Mouse (Mus musculus) heart, embryonic 12.5 days (tissue): ENCODE measurements at regions not wholly inside any gene's neighbourhood (a gene's known extent, or its start where the extent isn't known, plus 50 kb on each side); places are given as distances from the start of the nearest gene placed in this dataset.
A peak's percentile ranks its signal among the peaks of the same experiment; 100 is the strongest.

Source experiments
- ATAC-seq: fragments of 200-750 bp; cut with Nextera tagmentation; 2 replicates; pipeline ENCODE4 v1.8.0; 2017; ENCODE audit warnings: moderate TSS enrichment, moderate library complexity; ENCODE audit not compliant: insufficient number of reproducible peaks, low FRiP score
- H3K27ac ChIP-seq: fragments of 300-500 bp; sonication (generic); 2 replicates; pipeline ENCODE4 v1.5.1; 2016; ENCODE audit warnings: mild to moderate bottlenecking, moderate library complexity; ENCODE audit not compliant: poor library complexity, severe bottlenecking
- H3K27me3 ChIP-seq: fragments of 300-500 bp; sonication (generic); replicated peaks from 2 replicates; pipeline ENCODE4 v1.6.1; 2016; ENCODE audit warnings: mild to moderate bottlenecking, moderate library complexity
- H3K36me3 ChIP-seq: fragments of 300-500 bp; sonication (generic); 2 replicates; pipeline ENCODE4 v1.6.1; 2016; ENCODE audit warnings: mild to moderate bottlenecking, moderate library complexity
- H3K4me1 ChIP-seq: fragments of 300-500 bp; sonication (generic); replicated peaks from 2 replicates; pipeline ENCODE4 v1.6.1; 2016; ENCODE audit warnings: mild to moderate bottlenecking
- H3K4me2 ChIP-seq: fragments of 300-500 bp; sonication (generic); 2 replicates; pipeline ENCODE4 v1.6.1; 2016; ENCODE audit warnings: mild to moderate bottlenecking, moderate library complexity
- H3K4me3 ChIP-seq: fragments of 300-500 bp; sonication (generic); 2 replicates; pipeline ENCODE4 v1.5.1; 2016; ENCODE audit warnings: mild to moderate bottlenecking
- H3K9ac ChIP-seq: fragments of 300-500 bp; sonication (generic); 2 replicates; pipeline ENCODE4 v1.6.1; 2016; ENCODE audit warnings: mild to moderate bottlenecking, moderate library complexity
- H3K9me3 ChIP-seq: fragments of 300-500 bp; sonication (generic); replicated peaks from 2 replicates; pipeline ENCODE4 v1.6.1; 2016; ENCODE audit warnings: mild to moderate bottlenecking, moderate library complexity
- WGBS: fragments of 180-500 bp; shearing (Covaris S2); methylation state at CpG from one replicate; pipeline ENCODE4 v1.1.7; 2016; 5-methylcytosine and 5-hydroxymethylcytosine counted together

DNA sequence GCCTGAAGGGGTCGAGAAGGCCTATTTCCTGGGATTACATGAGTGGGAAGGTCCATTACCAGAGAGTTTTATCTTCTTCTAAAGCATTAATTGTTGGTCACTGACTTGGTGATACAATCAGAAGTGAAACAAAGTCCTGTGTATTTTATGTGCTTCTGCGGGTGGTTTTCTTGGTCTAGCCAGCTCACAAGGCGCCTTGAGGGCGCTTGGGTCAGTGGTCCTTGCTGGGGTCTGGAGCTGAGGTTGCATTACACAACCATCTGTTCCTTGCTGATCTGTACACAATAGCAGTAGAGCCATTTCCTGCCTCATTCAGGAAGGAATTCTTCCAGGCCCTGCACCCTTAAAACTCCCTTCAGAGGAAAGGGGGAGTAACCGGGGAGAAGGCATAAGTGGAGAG is 116.9 kb upstream of the Neo1 start:
- Histone ChIP-seq H3K4me1 (no peaks in the 10 kb centered on the region), H3K36me3 (no peaks in the 10 kb centered on the region), H3K27ac (no peak overlapping the region), H3K27me3 (no peaks in the 10 kb centered on the region), H3K9ac (no peak overlapping the region), H3K4me2 (no peak overlapping the region), H3K9me3 (no peaks in the 10 kb centered on the region), H3K4me3 (no peak overlapping the region)
- 62% methylated on average over 5 of the region's 5 CpGs for WGBS
- no peak for ATAC-seq

DNA sequence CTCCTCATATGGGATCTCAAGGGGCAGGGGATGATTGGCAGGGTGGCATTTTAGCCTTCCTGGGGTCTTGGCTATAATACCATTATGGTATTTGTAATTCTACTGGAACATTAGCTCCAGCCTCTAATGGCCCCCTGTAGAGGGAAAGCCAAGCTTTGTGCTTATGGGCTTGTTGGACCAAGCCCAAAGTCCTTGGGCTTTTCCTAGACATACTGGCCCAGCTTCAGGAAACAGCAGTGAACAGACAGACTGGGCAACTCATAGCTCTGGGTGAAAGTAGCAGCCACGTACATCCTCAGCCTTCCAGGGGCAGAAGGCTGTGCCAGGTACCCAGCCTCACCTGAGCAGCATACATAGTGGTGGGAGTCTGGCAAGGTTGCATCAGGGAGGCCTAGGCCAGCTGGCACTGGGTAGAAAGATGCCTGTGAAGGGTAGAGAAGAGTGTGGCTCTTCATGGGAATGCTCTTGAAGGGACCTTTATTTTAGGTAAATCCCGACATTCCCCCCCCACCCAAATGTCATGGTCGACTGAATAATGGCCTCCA is 108.1 kb upstream of the Neo1 start:
- ATAC-seq, result no peak
- no peaks in the 10 kb centered on the region for H3K9me3 ChIP-seq
- WGBS, result 71% methylated on average over 3 of the region's 3 CpGs
- no peak overlapping the region for H3K27ac ChIP-seq
- no peak overlapping the region for H3K4me3 ChIP-seq
- no peaks in the 10 kb centered on the region for H3K4me1 ChIP-seq
- 0 out of 2 replicates have a peak, but pooled peaks cover 4% of the 10 kb centered on the region for H3K27me3 ChIP-seq
- H3K36me3 ChIP-seq, result no peaks in the 10 kb centered on the region
- no peak overlapping the region for H3K9ac ChIP-seq
- no peak overlapping the region for H3K4me2 ChIP-seq

DNA sequence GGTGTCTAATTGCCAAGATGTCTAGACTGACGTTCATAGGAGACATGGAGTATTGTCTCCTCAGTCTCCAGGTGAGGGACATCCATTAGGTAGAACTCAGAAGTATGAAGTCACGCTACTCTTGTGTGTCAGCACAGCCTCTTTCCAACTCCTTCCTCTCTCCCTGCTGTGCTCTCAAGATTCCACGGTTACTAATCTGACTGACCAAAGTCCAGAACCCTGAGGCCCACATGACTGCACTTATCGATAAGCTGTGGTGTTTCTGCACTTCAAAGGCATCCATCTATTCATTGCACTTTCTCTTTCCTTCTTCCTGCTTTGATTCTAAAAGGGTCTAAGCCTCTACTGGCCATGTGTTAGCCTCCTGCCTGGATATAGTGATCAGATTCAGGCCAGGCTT is 107.4 kb upstream of the Neo1 start:
- Histone ChIP-seq H3K4me1 (no peaks in the 10 kb centered on the region), H3K4me3 (no peak overlapping the region), H3K36me3 (no peaks in the 10 kb centered on the region), H3K27ac (no peak overlapping the region), H3K27me3 (0 out of 2 replicates have a peak, but pooled peaks cover 4% of the 10 kb centered on the region), H3K9ac (no peak overlapping the region), H3K9me3 (no peaks in the 10 kb centered on the region), H3K4me2 (no peak overlapping the region)
- ATAC-seq, result no peak
- 68% methylated on average over 4 of the region's 4 CpGs for WGBS

DNA sequence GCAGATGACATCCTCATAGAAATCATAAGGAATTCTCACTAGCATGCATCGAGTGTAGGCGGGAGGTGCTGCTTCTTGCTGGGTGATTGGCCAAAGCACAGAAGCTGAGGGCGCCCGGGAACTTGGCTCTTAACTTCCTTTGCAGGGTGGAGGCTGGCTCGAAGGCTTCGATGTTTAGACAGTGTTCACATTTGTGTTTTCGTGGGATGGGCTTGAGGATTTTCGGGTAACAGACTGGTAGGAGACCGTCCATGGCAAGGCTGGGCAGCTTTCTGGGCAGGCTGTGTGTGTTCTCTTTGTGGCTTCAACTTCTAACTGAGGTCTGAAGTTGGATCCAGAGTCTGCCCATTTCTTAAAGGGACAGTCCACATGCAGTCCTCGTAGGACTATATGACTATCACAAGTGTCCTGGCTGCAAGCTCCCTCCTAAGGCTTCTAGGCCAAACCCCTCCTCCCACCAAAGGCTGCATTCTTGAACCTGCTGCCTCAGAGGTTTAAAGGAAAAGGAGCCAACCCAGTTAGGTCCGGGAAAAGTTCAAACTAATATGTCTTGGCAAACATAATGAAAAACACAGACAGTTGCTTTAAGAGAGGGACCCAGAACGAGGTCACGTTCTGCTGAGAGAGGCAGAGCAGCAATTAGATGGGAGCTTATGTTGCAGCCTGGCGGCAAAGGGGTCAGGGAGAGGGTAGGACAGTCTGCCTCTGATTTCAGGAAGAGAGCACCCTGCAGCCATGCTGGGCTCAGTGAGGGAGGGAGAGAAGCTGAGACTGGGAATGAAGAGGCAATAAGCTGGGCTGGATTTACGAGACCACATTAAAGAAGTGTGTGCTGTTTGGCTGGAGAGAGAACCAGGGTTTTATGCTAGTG is 98.2 kb upstream of the Neo1 start:
- Histone ChIP-seq H3K27ac (no peak overlapping the region), H3K4me1 (peaks cover 16% of the 10 kb centered on the region; the same call in 1 of the 2 replicates), H3K27me3 (no peaks in the 10 kb centered on the region), H3K4me3 (peak overlapping the region; percentile 11; the same call in 1 of the 2 replicates), H3K9ac (no peak overlapping the region), H3K36me3 (no peaks in the 10 kb centered on the region), H3K4me2 (peak overlapping the region; percentile 51), H3K9me3 (no peaks in the 10 kb centered on the region)
- ATAC-seq, result no peak
- WGBS, result 37% methylated on average over 15 of the region's 15 CpGs

- H3K4me2 ChIP-seq, result no peak overlapping the region
- H3K27ac ChIP-seq, result no peak overlapping the region
- H3K9me3 ChIP-seq, result no peaks in the 10 kb centered on the region
- H3K36me3 ChIP-seq, result no peaks in the 10 kb centered on the region
- no peak overlapping the region for H3K9ac ChIP-seq
- no peaks in the 10 kb centered on the region for H3K27me3 ChIP-seq
- ATAC-seq, result no peak
- WGBS, result 81% methylated on average over 9 of the region's 9 CpGs
- H3K4me1 ChIP-seq, result peaks cover 15% of the 10 kb centered on the region; the same call in 1 of the 2 replicates
- H3K4me3 ChIP-seq, result no peak overlapping the region
Measured at GRCm38 (mm10) chr9:59129699-59130340, 93.6 kb upstream of the Neo1 start.

GRCm38 (mm10) chr9:59129252-59129651 is 93.0 kb upstream of the Neo1 start:
- no peak overlapping the region for H3K27ac ChIP-seq
- H3K4me2 ChIP-seq, result no peak overlapping the region
- 83% methylated on average over 1 of the region's 1 CpGs for WGBS
- H3K9ac ChIP-seq, result no peak overlapping the region
- ATAC-seq, result no peak
- no peaks in the 10 kb centered on the region for H3K9me3 ChIP-seq
- no peak overlapping the region for H3K4me3 ChIP-seq
- H3K4me1 ChIP-seq, result peaks cover 10% of the 10 kb centered on the region; the same call in 1 of the 2 replicates
- H3K27me3 ChIP-seq, result no peaks in the 10 kb centered on the region
- no peaks in the 10 kb centered on the region for H3K36me3 ChIP-seq

DNA sequence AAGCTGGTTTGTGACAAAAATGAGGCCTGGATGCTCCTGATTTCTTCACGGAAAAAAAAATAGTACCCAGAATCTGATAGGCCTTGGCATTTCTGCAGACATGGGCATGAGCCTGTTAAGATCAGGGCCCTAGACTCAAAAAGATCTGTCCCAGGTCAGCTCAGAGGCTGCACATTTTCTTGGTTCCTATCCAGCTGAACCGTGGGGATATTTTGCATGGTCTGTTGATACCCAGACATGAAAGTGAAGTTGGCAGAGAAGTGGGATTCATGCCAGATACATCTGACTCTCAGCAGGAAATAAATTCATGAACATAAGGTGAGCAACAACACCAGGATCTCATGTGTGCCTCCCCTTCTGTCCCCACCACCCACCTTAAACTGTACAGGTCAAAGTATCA is 91.8 kb upstream of the Neo1 start:
- ATAC-seq, result no peak
- Histone ChIP-seq H3K4me1 (no peaks in the 10 kb centered on the region), H3K4me3 (no peak overlapping the region), H3K4me2 (no peak overlapping the region), H3K9me3 (no peaks in the 10 kb centered on the region), H3K36me3 (no peaks in the 10 kb centered on the region), H3K27me3 (no peaks in the 10 kb centered on the region), H3K27ac (no peak overlapping the region), H3K9ac (no peak overlapping the region)
- 62% methylated on average over 2 of the region's 2 CpGs for WGBS

- no peaks in the 10 kb centered on the region for H3K9me3 ChIP-seq
- no peaks in the 10 kb centered on the region for H3K27me3 ChIP-seq
- 76% methylated on average over 6 of the region's 6 CpGs for WGBS
- H3K4me3 ChIP-seq, result no peak overlapping the region
- H3K4me1 ChIP-seq, result no peaks in the 10 kb centered on the region
- H3K9ac ChIP-seq, result no peak overlapping the region
- ATAC-seq, result no peak
- H3K27ac ChIP-seq, result no peak overlapping the region
- H3K36me3 ChIP-seq, result no peaks in the 10 kb centered on the region
- H3K4me2 ChIP-seq, result no peak overlapping the region
Measured at GRCm38 (mm10) chr9:59125886-59126285, 89.6 kb upstream of the Neo1 start.

- no peak for ATAC-seq
- 33% methylated on average over 2 of the region's 2 CpGs for WGBS
- no peaks in the 10 kb centered on the region for H3K9me3 ChIP-seq
- H3K27ac ChIP-seq, result no peak overlapping the region
- H3K4me3 ChIP-seq, result no peak overlapping the region
- H3K4me2 ChIP-seq, result no peak overlapping the region
- H3K36me3 ChIP-seq, result no peaks in the 10 kb centered on the region
- 0 out of 2 replicates have a peak, but pooled peaks cover 6% of the 10 kb centered on the region for H3K27me3 ChIP-seq
- no peaks in the 10 kb centered on the region for H3K4me1 ChIP-seq
- H3K9ac ChIP-seq, result no peak overlapping the region
Measured at GRCm38 (mm10) chr9:59116561-59116960, 80.3 kb upstream of the Neo1 start.

GRCm38 (mm10) chr9:59113859-59114258 is 77.6 kb upstream of the Neo1 start:
- H3K4me1 ChIP-seq, result no peaks in the 10 kb centered on the region
- 0 out of 2 replicates have a peak, but pooled peaks cover 6% of the 10 kb centered on the region for H3K27me3 ChIP-seq
- H3K4me2 ChIP-seq, result no peak overlapping the region
- H3K36me3 ChIP-seq, result no peaks in the 10 kb centered on the region
- WGBS, result 64% methylated on average over 4 of the region's 4 CpGs
- no peak overlapping the region for H3K27ac ChIP-seq
- no peak for ATAC-seq
- no peak overlapping the region for H3K9ac ChIP-seq
- no peak overlapping the region for H3K4me3 ChIP-seq
- H3K9me3 ChIP-seq, result no peaks in the 10 kb centered on the region

- ATAC-seq, result no peak
- H3K9ac ChIP-seq, result no peak overlapping the region
- H3K36me3 ChIP-seq, result no peaks in the 10 kb centered on the region
- peaks cover 11% of the 10 kb centered on the region; the same call in 1 of the 2 replicates for H3K4me1 ChIP-seq
- H3K4me2 ChIP-seq, result no peak overlapping the region
- H3K27me3 ChIP-seq, result no peaks in the 10 kb centered on the region
- 63% methylated on average over 5 of the region's 5 CpGs for WGBS
- H3K9me3 ChIP-seq, result no peaks in the 10 kb centered on the region
- H3K27ac ChIP-seq, result no peak overlapping the region
- no peak overlapping the region for H3K4me3 ChIP-seq
Measured at GRCm38 (mm10) chr9:59099738-59100137, 63.5 kb upstream of the Neo1 start.
